Mouse (Mus musculus): ENCODE measurements around the gene Pds5b. TPM values are rescaled to one million over a fixed set of nuclear protein-coding genes. Genes with fewer than 3 reads are reported as not detected.
A peak's percentile ranks its signal among the peaks of the same experiment; 100 is the strongest.
"Not testable (repeated sequence)": the region's sequence is repeated elsewhere in the genome, so short reads cannot be mapped to it uniquely, and the experiment has no call there.

Pds5b gene
- total RNA-seq, 2 experiments from 2014 or later: 15.7 to 17.2 TPM

GRCm38 (mm10) chr5:150822781-150823180 lies 149.2 kb downstream of the Pds5b start:
- no peak for DNase-seq

GRCm38 (mm10) chr5:150823361-150823760 lies 149.8 kb downstream of the Pds5b start:
- DNase-seq: no peak

- no peak for DNase-seq
Observed at GRCm38 (mm10) chr5:150829499-150829898, 156.0 kb downstream of the Pds5b start.

- no peak for DNase-seq
Observed at GRCm38 (mm10) chr5:150830718-150831117, 157.2 kb downstream of the Pds5b start.

GRCm38 (mm10) chr5:150836782-150837181 lies 163.2 kb downstream of the Pds5b start:
- no peak for DNase-seq

- DNase-seq: peak; percentile 13
Observed at GRCm38 (mm10) chr5:150839688-150840541, 166.4 kb downstream of the Pds5b start.

GRCm38 (mm10) chr5:150840596-150840995 lies 167.1 kb downstream of the Pds5b start:
- no peak for DNase-seq

- no peak for DNase-seq
Observed at GRCm38 (mm10) chr5:150845961-150846360, 172.4 kb downstream of the Pds5b start.

- DNase-seq: no peak
Observed at GRCm38 (mm10) chr5:150850821-150851220, 177.3 kb downstream of the Pds5b start.

GRCm38 (mm10) chr5:150852097-150852496 lies 178.6 kb downstream of the Pds5b start:
- not testable (repeated sequence) for DNase-seq

GRCm38 (mm10) chr5:150854506-150854905 lies 181.0 kb downstream of the Pds5b start:
- no peak for DNase-seq

GRCm38 (mm10) chr5:150859642-150860194 lies 186.2 kb downstream of the Pds5b start:
- no peak for DNase-seq

Other genes with a start within 250 kb of the Pds5b start
- gene Zar1l, start 155.6 kb upstream of the Pds5b start, total RNA-seq (2021): not detected
- 1 to 10 TPM in 1 of 2 experiments, under 1 TPM in 1; 0.77 to 1.3 TPM for gene Brca2, start 151.1 kb upstream of the Pds5b start, total RNA-seq (2021)
- gene N4bp2l1, start 76.6 kb upstream of the Pds5b start, total RNA-seq (2021): 1 to 10 TPM; 2.1 to 4.0 TPM
- 10 to 100 TPM; 25.9 to 26.7 TPM for gene N4bp2l2, start 7.6 kb upstream of the Pds5b start, total RNA-seq (2021)